Mouse (Mus musculus) embryonic facial prominence, embryonic 12.5 days (tissue): ENCODE data around the gene Atp13a2. TPM values are rescaled to one million over a fixed set of nuclear protein-coding genes. Genes with fewer than 3 reads are reported as not detected.

Experiments
- ATAC-seq: fragments of 200-750 bp; cut with Nextera tagmentation; 2 replicates; pipeline ENCODE4 v1.8.0; 2017; ENCODE audit not compliant: insufficient number of reproducible peaks, insufficient read depth, low FRiP score, low TSS enrichment
- H3K27ac ChIP-seq: fragments of 300-500 bp; sonication (generic); 2 replicates; pipeline ENCODE4 v1.5.1; 2016; ENCODE audit warnings: mild to moderate bottlenecking
- H3K27me3 ChIP-seq: fragments of 300-500 bp; sonication (generic); 2 replicates; pipeline ENCODE4 v1.6.1; 2016; ENCODE audit warnings: mild to moderate bottlenecking, moderate library complexity
- H3K36me3 ChIP-seq: fragments of 300-500 bp; sonication (generic); 2 replicates; pipeline ENCODE4 v1.6.1; 2016; ENCODE audit warnings: mild to moderate bottlenecking
- H3K4me1 ChIP-seq: fragments of 300-500 bp; sonication (generic); 2 replicates; pipeline ENCODE4 v1.6.1; 2016
- H3K4me2 ChIP-seq: fragments of 300-500 bp; sonication (generic); replicated peaks from 2 replicates; pipeline ENCODE4 v1.6.1; 2016; ENCODE audit warnings: mild to moderate bottlenecking, moderate library complexity
- H3K4me3 ChIP-seq: fragments of 300-500 bp; sonication (generic); 2 replicates; pipeline ENCODE4 v1.5.1; 2016; ENCODE audit warnings: mild to moderate bottlenecking
- H3K9ac ChIP-seq: fragments of 300-500 bp; sonication (generic); 2 replicates; pipeline ENCODE4 v1.6.1; 2016; ENCODE audit warnings: mild to moderate bottlenecking, moderate library complexity
- H3K9me3 ChIP-seq: fragments of 300-500 bp; sonication (generic); 2 replicates; pipeline ENCODE4 v1.6.1; 2016; ENCODE audit warnings: mild to moderate bottlenecking, moderate library complexity
- whole genome bisulfite sequencing: fragments of 180-500 bp; shearing (Covaris S2); methylation state at CpG from one replicate; pipeline ENCODE4 v1.1.7; 2016; 5-methylcytosine and 5-hydroxymethylcytosine counted together
- polyA plus RNA-seq: library from polyadenylated mRNA; unstranded; fragments of >200 nt; fragmentation: Nextera tagmentation; extraction: Ambion mirVana; gene quantifications from 2 replicates; pipeline ENCODE4 v1.2.1, GENCODE M21; 2016

Atp13a2 gene
- polyA plus RNA-seq, 1 experiment from 2014 or later = 56.1 TPM

- WGBS = 89% methylated on average over 6 of the region's 6 CpGs
- Histone ChIP-seq H3K4me3 (no peak overlapping the region), H3K27ac (no peak overlapping the region), H3K36me3 (peaks cover 5% of the 10 kb centered on the region), H3K9me3 (0 out of 2 replicates have a peak, but pooled peaks cover 5% of the 10 kb centered on the region), H3K27me3 (no peaks in the 10 kb centered on the region), H3K4me1 (peaks cover 28% of the 10 kb centered on the region), H3K9ac (no peak overlapping the region), H3K4me2 (no peak overlapping the region)
- no peak for ATAC-seq
Measured at GRCm38 (mm10) chr4:140984544-140984943, 2.1 kb upstream of the Atp13a2 start.

- Histone ChIP-seq H3K27me3 (no peaks in the 10 kb centered on the region), H3K4me1 (peaks cover 28% of the 10 kb centered on the region), H3K9me3 (0 out of 2 replicates have a peak, but pooled peaks cover 5% of the 10 kb centered on the region), H3K4me3 (peak overlapping the region; percentile 81), H3K27ac (no peak overlapping the region), H3K4me2 (peak overlapping the region; percentile 74), H3K9ac (peak overlapping the region; percentile 94), H3K36me3 (no peaks in the 10 kb centered on the region)
- 31% methylated on average over 14 of the region's 15 CpGs for WGBS
- no peak for ATAC-seq
Measured at GRCm38 (mm10) chr4:140986024-140986710, 506 bp upstream of the Atp13a2 start.

GRCm38 (mm10) chr4:140987476-140987875, 803 bp downstream of the Atp13a2 start:
- Histone ChIP-seq H3K9ac (peak overlapping the region; percentile 94), H3K27me3 (no peaks in the 10 kb centered on the region), H3K9me3 (no peaks in the 10 kb centered on the region), H3K27ac (no peak overlapping the region), H3K4me3 (peak overlapping the region; percentile 81), H3K36me3 (0 out of 2 replicates have a peak, but pooled peaks cover 2% of the 10 kb centered on the region), H3K4me2 (peak overlapping the region; percentile 74), H3K4me1 (peaks cover 28% of the 10 kb centered on the region)
- 23% methylated on average over 7 of the region's 7 CpGs for WGBS
- no peak for ATAC-seq

- H3K27ac ChIP-seq = no peak overlapping the region
- H3K9ac ChIP-seq = no peak overlapping the region
- H3K4me2 ChIP-seq = no peak overlapping the region
- WGBS = 65% methylated on average over 7 of the region's 7 CpGs
- peaks cover 18% of the 10 kb centered on the region for H3K4me1 ChIP-seq
- H3K36me3 ChIP-seq = peaks cover 12% of the 10 kb centered on the region
- H3K4me3 ChIP-seq = no peak overlapping the region
- no peak for ATAC-seq
- no peaks in the 10 kb centered on the region for H3K27me3 ChIP-seq
- H3K9me3 ChIP-seq = no peaks in the 10 kb centered on the region
Measured at GRCm38 (mm10) chr4:140988706-140989290, 2.1 kb downstream of the Atp13a2 start.

- Histone ChIP-seq H3K9me3 (no peaks in the 10 kb centered on the region), H3K4me2 (no peak overlapping the region), H3K9ac (no peak overlapping the region), H3K4me1 (peaks cover 17% of the 10 kb centered on the region), H3K27ac (no peak overlapping the region), H3K27me3 (no peaks in the 10 kb centered on the region), H3K36me3 (peaks cover 18% of the 10 kb centered on the region), H3K4me3 (no peak overlapping the region)
- 92% methylated on average over 14 of the region's 14 CpGs for WGBS
- ATAC-seq = no peak
Measured at GRCm38 (mm10) chr4:140989447-140989846, 2.8 kb downstream of the Atp13a2 start.

GRCm38 (mm10) chr4:140992215-140992614, 5.5 kb downstream of the Atp13a2 start:
- peaks cover 46% of the 10 kb centered on the region for H3K36me3 ChIP-seq
- ATAC-seq = no peak
- peaks cover 17% of the 10 kb centered on the region for H3K4me1 ChIP-seq
- no peak overlapping the region for H3K27ac ChIP-seq
- no peak overlapping the region for H3K4me3 ChIP-seq
- H3K9me3 ChIP-seq = no peaks in the 10 kb centered on the region
- H3K9ac ChIP-seq = no peak overlapping the region
- H3K4me2 ChIP-seq = no peak overlapping the region
- WGBS = 76% methylated on average over 20 of the region's 20 CpGs
- no peaks in the 10 kb centered on the region for H3K27me3 ChIP-seq

DNA sequence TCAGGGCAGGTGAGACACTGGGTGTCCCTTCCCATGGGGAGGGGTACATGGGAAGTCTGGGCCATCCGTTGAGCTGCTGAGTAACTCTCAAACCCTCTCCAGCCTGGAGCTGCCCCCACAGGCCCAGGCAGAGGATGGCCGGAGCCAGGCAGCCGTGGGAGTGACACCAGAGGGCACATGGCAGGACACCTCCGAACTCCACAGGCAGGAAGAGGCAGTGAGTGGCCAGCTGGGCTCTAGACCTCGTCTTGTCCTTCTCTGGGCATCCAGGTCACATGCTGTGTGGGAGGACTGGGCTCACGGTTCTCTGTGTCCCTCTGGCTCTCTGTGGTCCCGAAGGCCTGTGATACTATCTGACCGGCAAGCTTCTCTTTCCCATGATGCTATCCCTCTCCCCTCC, 7.2 kb downstream of the Atp13a2 start:
- ATAC-seq = no peak
- Histone ChIP-seq H3K27me3 (no peaks in the 10 kb centered on the region), H3K4me3 (no peak overlapping the region), H3K9ac (no peak overlapping the region), H3K36me3 (peaks cover 59% of the 10 kb centered on the region), H3K4me1 (0 out of 2 replicates have a peak, but pooled peaks cover 3% of the 10 kb centered on the region), H3K9me3 (no peaks in the 10 kb centered on the region), H3K27ac (no peak overlapping the region), H3K4me2 (no peak overlapping the region)
- 82% methylated on average over 8 of the region's 8 CpGs for WGBS

- H3K36me3 ChIP-seq = peaks cover 77% of the 10 kb centered on the region
- no peak overlapping the region for H3K27ac ChIP-seq
- no peak overlapping the region for H3K4me2 ChIP-seq
- H3K9ac ChIP-seq = no peak overlapping the region
- H3K9me3 ChIP-seq = no peaks in the 10 kb centered on the region
- 86% methylated on average over 8 of the region's 8 CpGs for WGBS
- H3K27me3 ChIP-seq = no peaks in the 10 kb centered on the region
- H3K4me3 ChIP-seq = no peak overlapping the region
- no peak for ATAC-seq
- no peaks in the 10 kb centered on the region for H3K4me1 ChIP-seq
Measured at GRCm38 (mm10) chr4:140995811-140996210, 9.1 kb downstream of the Atp13a2 start.

GRCm38 (mm10) chr4:140996812-140997211, 10.1 kb downstream of the Atp13a2 start:
- peaks cover 87% of the 10 kb centered on the region for H3K36me3 ChIP-seq

DNA sequence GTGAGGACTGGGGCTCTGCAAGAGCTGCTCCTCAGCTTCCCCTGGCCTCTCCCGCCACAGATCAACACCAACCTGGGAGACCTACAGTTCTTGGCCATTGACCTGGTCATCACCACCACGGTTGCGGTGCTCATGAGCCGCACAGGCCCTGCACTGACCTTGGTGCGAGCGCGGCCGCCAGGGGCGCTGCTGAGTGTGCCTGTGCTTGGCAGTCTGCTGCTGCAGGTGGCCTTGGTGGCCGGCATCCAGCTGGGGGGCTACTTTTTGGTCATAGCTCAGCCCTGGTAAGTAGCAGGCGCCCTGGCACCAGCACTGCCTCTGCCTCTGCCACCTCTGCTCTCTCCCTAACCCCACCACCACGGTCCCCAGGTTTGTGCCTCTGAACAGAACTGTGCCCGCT, 19.3 kb downstream of the Atp13a2 start:
- H3K4me3 ChIP-seq = no peak overlapping the region
- no peak overlapping the region for H3K27ac ChIP-seq
- H3K4me2 ChIP-seq = no peak overlapping the region
- H3K36me3 ChIP-seq = peaks cover 73% of the 10 kb centered on the region
- H3K9me3 ChIP-seq = no peaks in the 10 kb centered on the region
- WGBS = 83% methylated on average over 13 of the region's 13 CpGs
- 0 out of 2 replicates have a peak, but pooled peaks cover 5% of the 10 kb centered on the region for H3K4me1 ChIP-seq
- ATAC-seq = no peak
- H3K27me3 ChIP-seq = no peaks in the 10 kb centered on the region
- no peak overlapping the region for H3K9ac ChIP-seq

More at GRCm38 (mm10) chr4:140996812-140997211, 10.1 kb downstream of the Atp13a2 start:
- Histone ChIP-seq H3K4me1 (no peaks in the 10 kb centered on the region), H3K9me3 (no peaks in the 10 kb centered on the region), H3K9ac (no peak overlapping the region), H3K27me3 (no peaks in the 10 kb centered on the region), H3K27ac (no peak overlapping the region), H3K4me3 (no peak overlapping the region), H3K4me2 (no peak overlapping the region)
- WGBS = 95% methylated on average over 9 of the region's 9 CpGs
- ATAC-seq = no peak

DNA sequence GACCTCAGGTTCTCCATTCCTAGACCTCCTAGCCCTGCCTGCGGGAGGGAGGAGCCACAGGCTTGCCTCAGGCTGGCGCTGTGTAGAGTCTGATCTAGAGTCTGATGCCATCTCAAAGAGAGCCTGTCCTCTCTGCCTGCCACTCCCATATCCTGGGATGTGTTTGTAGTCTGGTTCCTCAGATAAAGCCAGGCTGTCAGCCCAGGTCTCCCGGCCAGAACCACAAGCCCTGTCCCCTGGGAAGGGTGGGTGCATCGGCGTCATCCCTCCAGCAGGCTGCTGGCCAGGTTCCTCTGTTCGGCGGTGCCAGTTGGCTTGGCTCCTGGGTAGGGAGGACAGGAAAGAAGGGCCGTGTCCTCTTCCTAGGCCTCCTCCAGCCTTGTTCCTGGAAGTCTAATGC, 21.4 kb downstream of the Atp13a2 start:
- Histone ChIP-seq H3K4me3 (no peak overlapping the region), H3K27me3 (no peaks in the 10 kb centered on the region), H3K9ac (no peak overlapping the region), H3K4me1 (peaks cover 20% of the 10 kb centered on the region), H3K36me3 (peaks cover 58% of the 10 kb centered on the region), H3K9me3 (no peaks in the 10 kb centered on the region), H3K27ac (no peak overlapping the region), H3K4me2 (no peak overlapping the region)
- no peak for ATAC-seq
- WGBS = 91% methylated on average over 8 of the region's 8 CpGs

- peak within 1 kb of the TSS; percentile 96 for H3K27ac ChIP-seq
- ATAC-seq = no peak
- peaks cover 20% of the 10 kb centered on the region for H3K4me1 ChIP-seq
- peak within 1 kb of the TSS; percentile 71 for H3K4me3 ChIP-seq
- H3K4me2 ChIP-seq = peak within 1 kb of the TSS; percentile 83
- H3K9ac ChIP-seq = peak within 1 kb of the TSS; percentile 93
- H3K36me3 ChIP-seq = peaks cover 59% of the 10 kb centered on the region
- 7% methylated on average over 7 of the region's 7 CpGs for WGBS
- H3K9me3 ChIP-seq = no peaks in the 10 kb centered on the region
- no peaks in the 10 kb centered on the region for H3K27me3 ChIP-seq
Measured at GRCm38 (mm10) chr4:141010118-141010517, 23.4 kb downstream of the Atp13a2 start, which contains the start of gene Mfap2. Mfap2 (plus strand) TSS chr4:141010418.
